Mouse (Mus musculus) intestine, embryonic 14.5 days (tissue): ENCODE measurements around the gene Ndufv1. TPM values are rescaled to one million over a fixed set of nuclear protein-coding genes. Genes with fewer than 3 reads are reported as not detected.

Experiments
- ATAC-seq: fragments of 200-750 bp; cut with Nextera tagmentation; replicated peaks from 2 replicates; pipeline ENCODE4 v1.8.0; 2017; ENCODE audit warnings: low read depth, moderate number of reproducible peaks, moderate TSS enrichment, moderate library complexity; ENCODE audit not compliant: low FRiP score, low TSS enrichment
- DNase-seq: peaks from one replicate; pipeline ENCODE4 v3.0.0-alpha.2; 2018; ENCODE audit warnings: low spot score
- H3K27ac ChIP-seq: fragments of 300-500 bp; sonication (generic); 2 replicates; pipeline ENCODE4 v1.5.1; 2014; ENCODE audit warnings: low read depth, mild to moderate bottlenecking, control low read depth
- H3K27me3 ChIP-seq: fragments of 300-500 bp; sonication (generic); replicated peaks from 2 replicates; pipeline ENCODE4 v1.6.1; 2014; ENCODE audit warnings: low read length, control low read depth; ENCODE audit not compliant: control insufficient read depth, insufficient read depth
- H3K36me3 ChIP-seq: fragments of 300-500 bp; sonication (generic); 2 replicates; pipeline ENCODE4 v1.6.1; 2014; ENCODE audit warnings: low read length, control low read depth; ENCODE audit not compliant: control insufficient read depth, insufficient read depth
- H3K4me1 ChIP-seq: fragments of 300-500 bp; sonication (generic); replicated peaks from 2 replicates; pipeline ENCODE4 v1.6.1; 2014; ENCODE audit warnings: low read length, control low read depth, mixed read lengths; ENCODE audit not compliant: control insufficient read depth, insufficient read depth
- H3K4me2 ChIP-seq: fragments of 300-500 bp; sonication (generic); 2 replicates; pipeline ENCODE4 v1.6.1; 2014; ENCODE audit warnings: low read length
- H3K4me3 ChIP-seq: fragments of 300-500 bp; sonication (generic); 2 replicates; pipeline ENCODE4 v1.5.1; 2014; ENCODE audit warnings: low read depth, low read length, control low read depth, mixed read lengths
- H3K9ac ChIP-seq: fragments of 300-500 bp; sonication (generic); 2 replicates; pipeline ENCODE4 v1.6.1; 2014; ENCODE audit warnings: mild to moderate bottlenecking, low read length
- H3K9me3 ChIP-seq: fragments of 300-500 bp; sonication (generic); 2 replicates; pipeline ENCODE4 v1.6.1; 2016; ENCODE audit warnings: low read length, control low read depth; ENCODE audit not compliant: control insufficient read depth
- WGBS: fragments of 180-500 bp; shearing (Covaris S2); extraction: QIAGEN DNeasy Blood & Tissue Kit; methylation state at CpG from one replicate; pipeline ENCODE4 v1.1.7; 2014; 5-methylcytosine and 5-hydroxymethylcytosine counted together
- polyA plus RNA-seq: library from polyadenylated mRNA; unstranded; fragments of >200 nt; fragmentation: Nextera tagmentation; extraction: Ambion mirVana; gene quantifications from 2 replicates; pipeline ENCODE4 v1.2.1, GENCODE M21; 2014

Ndufv1 gene
- polyA plus RNA-seq, 1 experiment from 2014 or later, result 247 TPM

- Histone ChIP-seq H3K9ac (no peak overlapping the region), H3K4me1 (peaks cover 5% of the 10 kb centered on the region; the same call in 1 of the 2 replicates), H3K27me3 (no peaks in the 10 kb centered on the region), H3K4me3 (no peak overlapping the region), H3K9me3 (no peaks in the 10 kb centered on the region), H3K36me3 (no peaks in the 10 kb centered on the region), H3K4me2 (no peak overlapping the region), H3K27ac (no peak overlapping the region)
- DNase-seq (no peak), ATAC-seq (no peak)
- 66% methylated on average over 3 of the region's 3 CpGs for WGBS
Measured at GRCm38 (mm10) chr19:3995505-3995904, 17.1 kb downstream of the Ndufv1 start.

- 68% methylated on average over 6 of the region's 6 CpGs for WGBS
- Histone ChIP-seq H3K9me3 (no peaks in the 10 kb centered on the region), H3K4me2 (no peak overlapping the region), H3K27me3 (no peaks in the 10 kb centered on the region), H3K9ac (no peak overlapping the region), H3K4me1 (peaks cover 5% of the 10 kb centered on the region; the same call in 1 of the 2 replicates), H3K4me3 (no peak overlapping the region), H3K36me3 (no peaks in the 10 kb centered on the region), H3K27ac (no peak overlapping the region)
- ATAC-seq (no peak), DNase-seq (no peak)
Measured at GRCm38 (mm10) chr19:3994932-3995331, 17.7 kb downstream of the Ndufv1 start.

GRCm38 (mm10) chr19:3992416-3992815, 20.2 kb downstream of the Ndufv1 start, which contains the start of gene Tbx10:
Gene Tbx10, plus strand, starts transcription at chr19:3992752.
- H3K9me3 ChIP-seq, result no peaks in the 10 kb centered on the region
- DNase-seq, result no peak
- WGBS, result 63% methylated on average over 5 of the region's 5 CpGs
- H3K27me3 ChIP-seq, result no peaks in the 10 kb centered on the region
- ATAC-seq, result no peak
- H3K4me2 ChIP-seq, result no peak within 1 kb of the TSS
- H3K4me3 ChIP-seq, result no peak within 1 kb of the TSS
- no peaks in the 10 kb centered on the region for H3K36me3 ChIP-seq
- no peaks in the 10 kb centered on the region for H3K4me1 ChIP-seq
- no peak within 1 kb of the TSS for H3K9ac ChIP-seq
- H3K27ac ChIP-seq, result no peak within 1 kb of the TSS

- Histone ChIP-seq H3K27me3 (no peaks in the 10 kb centered on the region), H3K4me2 (no peak overlapping the region), H3K4me1 (peaks cover 2% of the 10 kb centered on the region), H3K9ac (no peak overlapping the region), H3K9me3 (no peaks in the 10 kb centered on the region), H3K4me3 (no peak overlapping the region), H3K36me3 (no peaks in the 10 kb centered on the region), H3K27ac (no peak overlapping the region)
- ATAC-seq (no peak), DNase-seq (no peak)
- WGBS, result 89% methylated on average over 3 of the region's 3 CpGs
Measured at GRCm38 (mm10) chr19:3991966-3992365, 20.6 kb downstream of the Ndufv1 start.

- Histone ChIP-seq H3K27me3 (no peaks in the 10 kb centered on the region), H3K27ac (no peak overlapping the region), H3K4me3 (no peak overlapping the region), H3K9me3 (no peaks in the 10 kb centered on the region), H3K36me3 (no peaks in the 10 kb centered on the region), H3K4me2 (no peak overlapping the region), H3K9ac (no peak overlapping the region), H3K4me1 (peaks cover 6% of the 10 kb centered on the region)
- WGBS, result 89% methylated on average over 3 of the region's 3 CpGs
- no peak for DNase-seq
- ATAC-seq, result no peak
Measured at GRCm38 (mm10) chr19:3991562-3991961, 21.0 kb downstream of the Ndufv1 start.

- ATAC-seq, result no peak
- 24% methylated on average over 6 of the region's 6 CpGs for WGBS
- Histone ChIP-seq H3K4me2 (no peak overlapping the region), H3K27ac (no peak overlapping the region), H3K36me3 (no peaks in the 10 kb centered on the region), H3K9ac (no peak overlapping the region), H3K27me3 (no peaks in the 10 kb centered on the region), H3K9me3 (no peaks in the 10 kb centered on the region), H3K4me3 (no peak overlapping the region), H3K4me1 (peaks cover 14% of the 10 kb centered on the region)
- no peak for DNase-seq
Measured at GRCm38 (mm10) chr19:3990804-3991203, 21.8 kb downstream of the Ndufv1 start.

- no peaks in the 10 kb centered on the region for H3K9me3 ChIP-seq
- H3K4me3 ChIP-seq, result no peak overlapping the region
- H3K4me1 ChIP-seq, result peaks cover 24% of the 10 kb centered on the region
- no peaks in the 10 kb centered on the region for H3K27me3 ChIP-seq
- 82% methylated on average over 4 of the region's 4 CpGs for WGBS
- DNase-seq (no peak), ATAC-seq (no peak)
- no peak overlapping the region for H3K9ac ChIP-seq
- H3K36me3 ChIP-seq, result no peaks in the 10 kb centered on the region
- no peak overlapping the region for H3K27ac ChIP-seq
- no peak overlapping the region for H3K4me2 ChIP-seq
Measured at GRCm38 (mm10) chr19:3988750-3989149, 23.9 kb downstream of the Ndufv1 start.

GRCm38 (mm10) chr19:3988066-3988465, 24.5 kb downstream of the Ndufv1 start:
- Histone ChIP-seq H3K4me1 (peaks cover 30% of the 10 kb centered on the region), H3K4me3 (no peak overlapping the region), H3K9me3 (no peaks in the 10 kb centered on the region), H3K36me3 (no peaks in the 10 kb centered on the region), H3K27ac (no peak overlapping the region), H3K27me3 (no peaks in the 10 kb centered on the region), H3K9ac (no peak overlapping the region), H3K4me2 (no peak overlapping the region)
- DNase-seq (no peak), ATAC-seq (no peak)
- WGBS, result 86% methylated on average over 14 of the region's 14 CpGs

- no peaks in the 10 kb centered on the region for H3K27me3 ChIP-seq
- H3K36me3 ChIP-seq, result no peaks in the 10 kb centered on the region
- H3K27ac ChIP-seq, result 0 out of 2 replicates have a peak within 1 kb of the TSS, but pooled peaks have one; percentile 1
- WGBS, result 10% methylated on average over 8 of the region's 8 CpGs
- DNase-seq, result peak; percentile 84
- no peaks in the 10 kb centered on the region for H3K9me3 ChIP-seq
- H3K4me1 ChIP-seq, result peaks cover 30% of the 10 kb centered on the region
- H3K4me3 ChIP-seq, result no peak within 1 kb of the TSS
- peak within 1 kb of the TSS; percentile 34 for H3K4me2 ChIP-seq
- ATAC-seq, result peak; percentile 70; the same call in 1 of the 2 replicates
- H3K9ac ChIP-seq, result 0 out of 2 replicates have a peak within 1 kb of the TSS, but pooled peaks have one; percentile 2
Measured at GRCm38 (mm10) chr19:3986334-3986733, 26.3 kb downstream of the Ndufv1 start, which contains the start of gene Acy3. Gene Acy3, plus strand, starts transcription at chr19:3986570.
